Mouse (Mus musculus) lung, embryonic 16.5 days (tissue): ENCODE data around the gene Slc7a5. TPM values are rescaled to one million over a fixed set of nuclear protein-coding genes. Genes with fewer than 3 reads are reported as not detected.

Experiments
- ATAC-seq: fragments of 200-750 bp; cut with Nextera tagmentation; 2 replicates; pipeline ENCODE4 v1.8.0; 2017; ENCODE audit warnings: low read depth, mild to moderate bottlenecking, moderate library complexity
- H3K27ac ChIP-seq: fragments of 300-500 bp; sonication (generic); 2 replicates; pipeline ENCODE4 v1.5.1; 2014; ENCODE audit warnings: mild to moderate bottlenecking, control low read depth, low read length
- H3K27me3 ChIP-seq: fragments of 300-500 bp; sonication (generic); 2 replicates; pipeline ENCODE4 v1.6.1; 2014; ENCODE audit warnings: low read depth, low read length, mixed read lengths; ENCODE audit not compliant: control insufficient read depth, insufficient read depth
- H3K36me3 ChIP-seq: fragments of 300-500 bp; sonication (generic); 2 replicates; pipeline ENCODE4 v1.6.1; 2014; ENCODE audit warnings: low read length; ENCODE audit not compliant: control insufficient read depth, insufficient read depth
- H3K4me1 ChIP-seq: fragments of 300-500 bp; sonication (generic); replicated peaks from 2 replicates; pipeline ENCODE4 v1.6.1; 2014; ENCODE audit warnings: low read length, mixed read lengths; ENCODE audit not compliant: control insufficient read depth, insufficient read depth
- H3K4me2 ChIP-seq: fragments of 300-500 bp; sonication (generic); 2 replicates; pipeline ENCODE4 v1.6.1; 2014; ENCODE audit warnings: low read depth, low read length, control low read depth
- H3K4me3 ChIP-seq: fragments of 300-500 bp; sonication (generic); 2 replicates; pipeline ENCODE4 v1.5.1; 2014; ENCODE audit warnings: mild to moderate bottlenecking, low read length, control low read depth
- H3K9ac ChIP-seq: fragments of 300-500 bp; sonication (generic); 2 replicates; pipeline ENCODE4 v1.6.1; 2014; ENCODE audit warnings: low read length, control low read depth
- H3K9me3 ChIP-seq: fragments of 300-500 bp; sonication (generic); 2 replicates; pipeline ENCODE4 v1.6.1; 2016; ENCODE audit warnings: low read length; ENCODE audit not compliant: control insufficient read depth
- WGBS: fragments of 180-500 bp; shearing (Covaris S2); extraction: QIAGEN DNeasy Blood & Tissue Kit; methylation state at CpG from one replicate; pipeline ENCODE4 v1.1.7; 2014; 5-methylcytosine and 5-hydroxymethylcytosine counted together
- polyA plus RNA-seq: library from polyadenylated mRNA; unstranded; fragments of >200 nt; fragmentation: Nextera tagmentation; extraction: Ambion mirVana; gene quantifications from 2 replicates; pipeline ENCODE4 v1.2.1, GENCODE M21; 2015

Gene Slc7a5
- polyA plus RNA-seq, 1 experiment from 2014 or later: 10.7 TPM

- no peaks in the 10 kb centered on the region for H3K27me3 ChIP-seq
- peaks cover 21% of the 10 kb centered on the region for H3K4me1 ChIP-seq
- 53% methylated on average over 12 of the region's 12 CpGs for WGBS
- H3K9me3 ChIP-seq: no peaks in the 10 kb centered on the region
- no peak overlapping the region for H3K9ac ChIP-seq
- no peak for ATAC-seq
- no peaks in the 10 kb centered on the region for H3K36me3 ChIP-seq
- H3K4me3 ChIP-seq: no peak overlapping the region
- H3K4me2 ChIP-seq: no peak overlapping the region
- no peak overlapping the region for H3K27ac ChIP-seq
Observed at GRCm38 (mm10) chr8:121896476-121897145, 10.9 kb downstream of the Slc7a5 start.

- WGBS: 61% methylated on average over 7 of the region's 7 CpGs
- Histone ChIP-seq H3K4me2 (no peak overlapping the region), H3K36me3 (no peaks in the 10 kb centered on the region), H3K27ac (no peak overlapping the region), H3K27me3 (no peaks in the 10 kb centered on the region), H3K4me1 (peaks cover 21% of the 10 kb centered on the region), H3K4me3 (no peak overlapping the region), H3K9me3 (no peaks in the 10 kb centered on the region), H3K9ac (no peak overlapping the region)
- no peak for ATAC-seq
Observed at GRCm38 (mm10) chr8:121895910-121896309, 11.6 kb downstream of the Slc7a5 start.

- Histone ChIP-seq H3K4me1 (peaks cover 6% of the 10 kb centered on the region), H3K27me3 (no peaks in the 10 kb centered on the region), H3K9ac (no peak overlapping the region), H3K36me3 (no peaks in the 10 kb centered on the region), H3K9me3 (no peaks in the 10 kb centered on the region), H3K4me3 (no peak overlapping the region), H3K4me2 (no peak overlapping the region), H3K27ac (no peak overlapping the region)
- ATAC-seq: no peak
- WGBS: 65% methylated on average over 5 of the region's 5 CpGs
Observed at GRCm38 (mm10) chr8:121892875-121893274, 14.6 kb downstream of the Slc7a5 start.

GRCm38 (mm10) chr8:121889810-121890785, 17.4 kb downstream of the Slc7a5 start:
- H3K9ac ChIP-seq: no peak overlapping the region
- no peak overlapping the region for H3K4me3 ChIP-seq
- no peaks in the 10 kb centered on the region for H3K4me1 ChIP-seq
- ATAC-seq: no peak
- H3K27ac ChIP-seq: no peak overlapping the region
- no peaks in the 10 kb centered on the region for H3K9me3 ChIP-seq
- no peak overlapping the region for H3K4me2 ChIP-seq
- H3K36me3 ChIP-seq: no peaks in the 10 kb centered on the region; the same call in 1 of the 2 replicates
- H3K27me3 ChIP-seq: no peaks in the 10 kb centered on the region
- WGBS: 67% methylated on average over 15 of the region's 15 CpGs

GRCm38 (mm10) chr8:121889317-121889716, 18.2 kb downstream of the Slc7a5 start:
- no peak overlapping the region for H3K4me3 ChIP-seq
- no peak overlapping the region for H3K9ac ChIP-seq
- H3K4me1 ChIP-seq: no peaks in the 10 kb centered on the region
- WGBS: 97% methylated on average over 1 of the region's 1 CpGs
- ATAC-seq: no peak
- H3K9me3 ChIP-seq: no peaks in the 10 kb centered on the region
- H3K36me3 ChIP-seq: no peaks in the 10 kb centered on the region; the same call in 1 of the 2 replicates
- no peak overlapping the region for H3K27ac ChIP-seq
- H3K4me2 ChIP-seq: no peak overlapping the region
- no peaks in the 10 kb centered on the region for H3K27me3 ChIP-seq

GRCm38 (mm10) chr8:121887547-121887946, 19.9 kb downstream of the Slc7a5 start:
- Histone ChIP-seq H3K9me3 (no peaks in the 10 kb centered on the region), H3K27me3 (no peaks in the 10 kb centered on the region), H3K27ac (no peak overlapping the region), H3K36me3 (peaks cover 4% of the 10 kb centered on the region; the same call in 1 of the 2 replicates), H3K9ac (no peak overlapping the region), H3K4me3 (no peak overlapping the region), H3K4me1 (no peaks in the 10 kb centered on the region), H3K4me2 (no peak overlapping the region)
- ATAC-seq: no peak
- 60% methylated on average over 1 of the region's 1 CpGs for WGBS

GRCm38 (mm10) chr8:121885433-121885832, 22.1 kb downstream of the Slc7a5 start:
- Histone ChIP-seq H3K9ac (no peak overlapping the region), H3K4me3 (no peak overlapping the region), H3K27me3 (no peaks in the 10 kb centered on the region), H3K4me2 (no peak overlapping the region), H3K36me3 (peaks cover 6% of the 10 kb centered on the region), H3K9me3 (no peaks in the 10 kb centered on the region), H3K27ac (no peak overlapping the region), H3K4me1 (no peaks in the 10 kb centered on the region; the same call in 1 of the 2 replicates)
- 90% methylated on average over 6 of the region's 6 CpGs for WGBS
- no peak for ATAC-seq

- no peak overlapping the region for H3K4me2 ChIP-seq
- no peak overlapping the region for H3K4me3 ChIP-seq
- H3K27me3 ChIP-seq: no peaks in the 10 kb centered on the region
- 93% methylated on average over 9 of the region's 9 CpGs for WGBS
- no peaks in the 10 kb centered on the region; the same call in 1 of the 2 replicates for H3K4me1 ChIP-seq
- H3K27ac ChIP-seq: no peak overlapping the region
- no peak for ATAC-seq
- no peaks in the 10 kb centered on the region for H3K9me3 ChIP-seq
- H3K9ac ChIP-seq: no peak overlapping the region
- peaks cover 6% of the 10 kb centered on the region for H3K36me3 ChIP-seq
Observed at GRCm38 (mm10) chr8:121885001-121885400, 22.5 kb downstream of the Slc7a5 start.

- Histone ChIP-seq H3K9ac (no peak overlapping the region), H3K27ac (no peak overlapping the region), H3K9me3 (no peaks in the 10 kb centered on the region), H3K27me3 (no peaks in the 10 kb centered on the region), H3K4me1 (no peaks in the 10 kb centered on the region; the same call in 1 of the 2 replicates), H3K4me2 (no peak overlapping the region), H3K36me3 (peaks cover 6% of the 10 kb centered on the region), H3K4me3 (no peak overlapping the region)
- ATAC-seq: no peak
- WGBS: 86% methylated on average over 3 of the region's 3 CpGs
Observed at GRCm38 (mm10) chr8:121884181-121884580, 23.3 kb downstream of the Slc7a5 start.
